8 mouse cellular contexts compared by ENCODE assay signal in the genomic region with DNA sequence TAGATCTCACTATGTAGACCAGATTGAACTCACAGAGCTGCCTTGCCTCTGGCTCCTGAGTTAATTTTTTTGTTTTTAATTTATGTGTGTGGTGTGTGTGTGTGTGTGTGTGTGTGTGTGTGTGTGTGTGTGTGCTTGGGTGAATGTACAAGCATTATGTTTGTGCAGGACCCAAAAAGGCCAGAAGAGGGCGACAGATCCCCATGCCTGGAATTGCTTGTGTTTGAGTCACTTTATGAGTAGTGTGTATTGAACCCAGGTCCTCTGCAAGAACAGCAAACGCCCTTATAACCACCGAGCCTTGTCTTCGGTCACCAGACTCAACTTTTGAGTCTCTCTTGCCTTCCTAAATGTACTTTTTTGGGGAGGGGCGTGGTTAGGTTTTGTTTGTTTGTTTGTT. TPM values are rescaled to one million over a fixed set of nuclear protein-coding genes. Genes with fewer than 3 reads are reported as not detected.
DNase-seq lines count a peak whose midpoint lies in the region; ATAC-seq and TF ChIP-seq lines count a peak whose summit lies in the region.

No protein-coding gene starts in this region.

- peak; percentile 69 for DNase-seq in forebrain, postnatal 0 days
- peak; percentile 55 to 65 for DNase-seq in right cerebral cortex, adult 2 months (ENCODE audit: low spot score in 2 of 2)
- DNase-seq in right cerebral cortex, adult 18-20 months, result no peak
- peak; percentile 81 for DNase-seq in adrenal gland, postnatal 10 days
- DNase-seq in heart, postnatal 36 days, result peak; percentile 34 to 68
- DNase-seq in lung, postnatal 14 days, result peak; percentile 46
- DNase-seq in thymus, postnatal 4 days, result peak; percentile 83

- no peak overlapping the region for H3K27ac ChIP-seq in forebrain, postnatal 0 days (ENCODE audit: low read depth, low read length)
- no peak overlapping the region for H3K27ac ChIP-seq in forebrain, embryonic 15.5 days (replicated peaks)

- WGBS in forebrain, postnatal 0 days, result 74% methylated on average over 5 of the region's 5 CpGs
- WGBS in forebrain, embryonic 15.5 days, result 80% methylated on average over 5 of the region's 5 CpGs

- peaks cover 3% of the 10 kb centered on the region for H3K36me3 ChIP-seq in forebrain, postnatal 0 days (ENCODE audit: insufficient read depth)
- H3K36me3 ChIP-seq in forebrain, embryonic 15.5 days, result no peaks in the 10 kb centered on the region; the same call in 1 of the 2 replicates

- no peak overlapping the region for H3K9ac ChIP-seq in forebrain, postnatal 0 days
- H3K9ac ChIP-seq in forebrain, embryonic 15.5 days (replicated peaks), result no peak overlapping the region

- no peak overlapping the region for H3K4me3 ChIP-seq in forebrain, postnatal 0 days (ENCODE audit: low read depth, low read length)
- H3K4me3 ChIP-seq in forebrain, embryonic 15.5 days, result no peak overlapping the region

- intact Hi-C loops in heart, postnatal 36 days (cut with DNase I), result loop anchor here (1.0 kb wide), 1 partner anchor 267 kb away; no protein-coding TSS in a partner anchor

- H3K4me1 ChIP-seq in forebrain, postnatal 0 days (ENCODE audit: insufficient read depth), result peaks cover 7% of the 10 kb centered on the region
- peaks cover 21% of the 10 kb centered on the region for H3K4me1 ChIP-seq in forebrain, embryonic 15.5 days

- H3K4me2 ChIP-seq in forebrain, postnatal 0 days (ENCODE audit: low read depth), result no peak overlapping the region
- H3K4me2 ChIP-seq in forebrain, embryonic 15.5 days (replicated peaks), result no peak overlapping the region

- no peaks in the 10 kb centered on the region for H3K9me3 ChIP-seq in forebrain, postnatal 0 days (ENCODE audit: low read length)
- no peaks in the 10 kb centered on the region for H3K9me3 ChIP-seq in forebrain, embryonic 15.5 days

- H3K27me3 ChIP-seq in forebrain, postnatal 0 days (ENCODE audit: insufficient read depth, low read length), result no peaks in the 10 kb centered on the region
- H3K27me3 ChIP-seq in forebrain, embryonic 15.5 days, result no peaks in the 10 kb centered on the region

- peak; percentile 74 for TF ChIP-seq CTCF in forebrain, postnatal 0 days (IDR thresholded peaks at IDR 0.05; ENCODE audit: low read depth)

- no peak for ATAC-seq in forebrain, postnatal 0 days
- no peak for ATAC-seq in forebrain, embryonic 15.5 days (replicated peaks)

RNA-seq across cellular contexts. Expression of a gene that starts 23.4 kb away (rescaled TPM):
- total RNA-seq in forebrain, postnatal 0 days (2014; rRNA removed), result 33.2 and 38.9 TPM in 2 replicates
- polyA plus RNA-seq in forebrain, postnatal 0 days (2015; fragmentation: Nextera tagmentation; extraction: Ambion mirVana), result 26.1 and 35.0 TPM in 2 replicates
- polyA plus RNA-seq in forebrain, embryonic 15.5 days (2015; fragmentation: Nextera tagmentation; extraction: Ambion mirVana), result 52.6 and 57.3 TPM in 2 replicates
- total RNA-seq in adrenal gland, postnatal 10 days (2021), result 10 to 100 TPM; 35.3 to 36.8 TPM
- total RNA-seq in heart, postnatal 36 days (2021), result 10 to 100 TPM; 18.0 to 19.5 TPM

RNA-seq across cellular contexts. Expression of a gene that starts 23.4 kb away (rescaled TPM):
- 39.9 and 55.1 TPM in 2 replicates for total RNA-seq in forebrain, postnatal 0 days (2014; rRNA removed)
- polyA plus RNA-seq in forebrain, postnatal 0 days (2015; fragmentation: Nextera tagmentation; extraction: Ambion mirVana), result 59.3 and 64.1 TPM in 2 replicates
- polyA plus RNA-seq in forebrain, embryonic 15.5 days (2015; fragmentation: Nextera tagmentation; extraction: Ambion mirVana), result 70.3 and 70.5 TPM in 2 replicates
- 10 to 100 TPM; 42.0 to 49.9 TPM for total RNA-seq in adrenal gland, postnatal 10 days (2021)
- 10 to 100 TPM; 26.6 to 33.0 TPM for total RNA-seq in heart, postnatal 36 days (2021)

RNA-seq across cellular contexts. Expression of a gene that starts 26.0 kb away (rescaled TPM):
- 18.0 and 21.2 TPM in 2 replicates for total RNA-seq in forebrain, postnatal 0 days (2014; rRNA removed)
- 13.9 and 20.1 TPM in 2 replicates for polyA plus RNA-seq in forebrain, postnatal 0 days (2015; fragmentation: Nextera tagmentation; extraction: Ambion mirVana)
- 47.6 and 48.5 TPM in 2 replicates for polyA plus RNA-seq in forebrain, embryonic 15.5 days (2015; fragmentation: Nextera tagmentation; extraction: Ambion mirVana)
- total RNA-seq in adrenal gland, postnatal 10 days (2021), result 10 to 100 TPM; 54.1 to 59.2 TPM
- 10 to 100 TPM; 42.1 to 58.2 TPM for total RNA-seq in heart, postnatal 36 days (2021)

RNA-seq across cellular contexts. Expression of a gene that starts 49.7 kb away (rescaled TPM):
- total RNA-seq in forebrain, postnatal 0 days (2014; rRNA removed), result 23.2 and 24.0 TPM in 2 replicates
- 13.6 and 20.1 TPM in 2 replicates for polyA plus RNA-seq in forebrain, postnatal 0 days (2015; fragmentation: Nextera tagmentation; extraction: Ambion mirVana)
- 28.2 and 28.8 TPM in 2 replicates for polyA plus RNA-seq in forebrain, embryonic 15.5 days (2015; fragmentation: Nextera tagmentation; extraction: Ambion mirVana)
- 10 to 100 TPM; 10.7 to 14.2 TPM for total RNA-seq in adrenal gland, postnatal 10 days (2021)
- total RNA-seq in heart, postnatal 36 days (2021), result 1 to 10 TPM; 4.0 to 6.1 TPM
